11 mouse cellular contexts compared by ENCODE assay signal in genomic region chr2:148171113-148171512, GRCm38 (mm10).
A peak's percentile ranks its signal among the peaks of the same experiment; 100 is the strongest.
DNase-seq lines count a peak whose midpoint lies in the region; ATAC-seq and TF ChIP-seq lines count a peak whose summit lies in the region.
"Had no signal": no experiment of that assay in that cellular context is flagged by ENCODE, and none has a peak within 500 bp of the region (broad histone marks: within the 10 kb centered on the region; RNA-seq: fewer than 3 reads in every experiment).

No protein-coding gene starts in this region.

- peak overlapping the region; percentile 14; the same call in 1 of the 2 replicates for H3K27ac ChIP-seq in intestine, embryonic 16.5 days (ENCODE audit: low read length)
- no peak overlapping the region for H3K27ac ChIP-seq in intestine, embryonic 15.5 days
- peak overlapping the region; percentile 94 for H3K27ac ChIP-seq in heart, adult 2 months
- H3K27ac ChIP-seq in lung, postnatal 0 days (ENCODE audit: low read length): peak overlapping the region; percentile 55
- no peak overlapping the region for H3K27ac ChIP-seq in forebrain, embryonic 16.5 days (ENCODE audit: low read length)
- H3K27ac ChIP-seq: forebrain, embryonic 13.5 days; midbrain, embryonic 15.5 days had no signal

- H3K9ac ChIP-seq in intestine, embryonic 16.5 days (ENCODE audit: low read depth, low read length): no peak overlapping the region
- no peak overlapping the region for H3K9ac ChIP-seq in intestine, embryonic 15.5 days
- H3K9ac ChIP-seq in heart, adult 2 months (ENCODE audit: low read depth, low read length): no peak overlapping the region
- no peak overlapping the region for H3K9ac ChIP-seq in lung, postnatal 0 days (replicated peaks; ENCODE audit: low read depth)
- no peak overlapping the region for H3K9ac ChIP-seq in forebrain, embryonic 16.5 days (replicated peaks; ENCODE audit: low read depth, low read length)
- H3K9ac ChIP-seq: forebrain, embryonic 13.5 days; midbrain, embryonic 15.5 days had no signal

- H3K4me1 ChIP-seq in intestine, embryonic 16.5 days (ENCODE audit: control insufficient read depth, insufficient read depth, low read length): no peaks in the 10 kb centered on the region
- H3K4me1 ChIP-seq in intestine, embryonic 15.5 days (replicated peaks): no peaks in the 10 kb centered on the region
- peaks cover 12% of the 10 kb centered on the region for H3K4me1 ChIP-seq in heart, adult 2 months (ENCODE audit: control insufficient read depth, insufficient read depth, low read length)
- no peaks in the 10 kb centered on the region for H3K4me1 ChIP-seq in lung, postnatal 0 days (ENCODE audit: insufficient read depth, low read depth, low read length)
- no peaks in the 10 kb centered on the region for H3K4me1 ChIP-seq in forebrain, embryonic 16.5 days (replicated peaks; ENCODE audit: control insufficient read depth, insufficient read depth, low read length)
- H3K4me1 ChIP-seq: forebrain, embryonic 13.5 days; midbrain, embryonic 15.5 days had no signal

- H3K4me3 ChIP-seq in intestine, embryonic 16.5 days (ENCODE audit: low read length): no peak overlapping the region
- no peak overlapping the region for H3K4me3 ChIP-seq in intestine, embryonic 15.5 days (replicated peaks)
- H3K4me3 ChIP-seq in heart, adult 2 months: no peak overlapping the region
- H3K4me3 ChIP-seq in lung, postnatal 0 days (ENCODE audit: low read depth, low read length): no peak overlapping the region
- no peak overlapping the region for H3K4me3 ChIP-seq in forebrain, embryonic 16.5 days (replicated peaks; ENCODE audit: low read length)
- H3K4me3 ChIP-seq: forebrain, embryonic 13.5 days; midbrain, embryonic 15.5 days had no signal

- intact Hi-C loops in heart, adult 2 months (cut with DNase I): loop anchor here (1.0 to 5.0 kb wide), 5 partner anchors 22 to 236 kb away; partner anchors contain the start of gene Thbd

- no peak overlapping the region for H3K4me2 ChIP-seq in intestine, embryonic 16.5 days (ENCODE audit: low read depth, low read length)
- no peak overlapping the region for H3K4me2 ChIP-seq in intestine, embryonic 15.5 days (replicated peaks)
- no peak overlapping the region for H3K4me2 ChIP-seq in lung, postnatal 0 days (replicated peaks; ENCODE audit: low read depth, low read length)
- H3K4me2 ChIP-seq in forebrain, embryonic 16.5 days (ENCODE audit: low read length): no peak overlapping the region
- H3K4me2 ChIP-seq: forebrain, embryonic 13.5 days; midbrain, embryonic 15.5 days had no signal

- H3K9me3 ChIP-seq in intestine, embryonic 16.5 days (ENCODE audit: control insufficient read depth, low read length): no peaks in the 10 kb centered on the region
- no peaks in the 10 kb centered on the region for H3K9me3 ChIP-seq in intestine, embryonic 15.5 days
- H3K9me3 ChIP-seq in lung, postnatal 0 days (ENCODE audit: low read length): no peaks in the 10 kb centered on the region
- H3K9me3 ChIP-seq in forebrain, embryonic 16.5 days (ENCODE audit: control insufficient read depth, low read length): no peaks in the 10 kb centered on the region
- H3K9me3 ChIP-seq: forebrain, embryonic 13.5 days; midbrain, embryonic 15.5 days had no signal

- TF ChIP-seq EP300 in heart, adult 2 months (IDR thresholded peaks at IDR 0.05; ENCODE audit: insufficient read depth, low read depth, low read length): peak; percentile 95
- no peak for TF ChIP-seq EP300 in lung, postnatal 0 days (IDR thresholded peaks at IDR 0.05)

- H3K36me3 ChIP-seq in intestine, embryonic 16.5 days (ENCODE audit: control insufficient read depth, insufficient read depth, low read length): no peaks in the 10 kb centered on the region
- no peaks in the 10 kb centered on the region for H3K36me3 ChIP-seq in intestine, embryonic 15.5 days
- H3K36me3 ChIP-seq in heart, adult 2 months (ENCODE audit: control insufficient read depth, insufficient read depth, low read length): peaks cover 10% of the 10 kb centered on the region
- H3K36me3 ChIP-seq in lung, postnatal 0 days (ENCODE audit: insufficient read depth, low read length): no peaks in the 10 kb centered on the region
- no peaks in the 10 kb centered on the region for H3K36me3 ChIP-seq in forebrain, embryonic 16.5 days (ENCODE audit: control insufficient read depth, insufficient read depth)
- H3K36me3 ChIP-seq: midbrain, embryonic 15.5 days had no signal

- TF ChIP-seq POLR2A in heart, adult 2 months (IDR thresholded peaks at IDR 0.05; ENCODE audit: insufficient read depth, low read depth, low read length): no peak; the same call in 1 of the 2 replicates

- DNase-seq in heart, adult 2 months: peak; percentile 56 to 80
- DNase-seq in kidney, adult 8-10 months: peak; percentile 39 to 65
- DNase-seq in lung, postnatal 0 days (ENCODE audit: low spot score): peak; percentile 53
- DNase-seq in layer of hippocampus, postnatal 25 days (ENCODE audit: extremely low spot score in 1 of 2, low spot score in 1 of 2): no peak
- no peak for DNase-seq in urinary bladder, postnatal 25 days (ENCODE audit: low spot score)
- DNase-seq: cerebellum, adult 8-10 months had no signal

- WGBS in intestine, embryonic 16.5 days: 74% methylated on average over 4 of the region's 4 CpGs
- WGBS in intestine, embryonic 15.5 days: 66% methylated on average over 4 of the region's 4 CpGs
- WGBS in heart, adult 2 months: 16% methylated on average over 4 of the region's 4 CpGs
- 39% methylated on average over 4 of the region's 4 CpGs for WGBS in lung, postnatal 0 days
- 81% methylated on average over 4 of the region's 4 CpGs for WGBS in forebrain, embryonic 16.5 days

- no peak for ATAC-seq in intestine, embryonic 16.5 days
- no peak for ATAC-seq in intestine, embryonic 15.5 days
- peak; percentile 85 for ATAC-seq in lung, postnatal 0 days
- ATAC-seq in forebrain, embryonic 16.5 days: no peak
- ATAC-seq: forebrain, embryonic 13.5 days; midbrain, embryonic 15.5 days had no signal

- no peaks in the 10 kb centered on the region for H3K79me2 ChIP-seq in heart, adult 2 months (replicated peaks; ENCODE audit: control insufficient read depth, insufficient read depth, low read length)

- no peaks in the 10 kb centered on the region for H3K27me3 ChIP-seq in intestine, embryonic 16.5 days (replicated peaks; ENCODE audit: control insufficient read depth, insufficient read depth, low read length)
- no peaks in the 10 kb centered on the region for H3K27me3 ChIP-seq in intestine, embryonic 15.5 days (replicated peaks)
- no peaks in the 10 kb centered on the region for H3K27me3 ChIP-seq in heart, adult 2 months (ENCODE audit: control insufficient read depth, insufficient read depth, low read length)
- H3K27me3 ChIP-seq in lung, postnatal 0 days (replicated peaks; ENCODE audit: insufficient read depth, low read length): no peaks in the 10 kb centered on the region
- no peaks in the 10 kb centered on the region for H3K27me3 ChIP-seq in forebrain, embryonic 16.5 days (replicated peaks; ENCODE audit: control insufficient read depth, insufficient read depth, low read length)
- H3K27me3 ChIP-seq: forebrain, embryonic 13.5 days; midbrain, embryonic 15.5 days had no signal

- no peak for TF ChIP-seq CTCF in heart, adult 2 months (IDR thresholded peaks at IDR 0.05)
- no peak for TF ChIP-seq CTCF in lung, postnatal 0 days (IDR thresholded peaks at IDR 0.05)

Comparison
In these comparisons a context has a peak if more than half of its experiments do, and no peak if none do; other contexts are left out.
1. H3K27ac ChIP-seq: peak in intestine, embryonic 16.5 days (single experiment), heart, adult 2 months (single experiment) and lung, postnatal 0 days (single experiment); none in intestine, embryonic 15.5 days (single experiment) and forebrain, embryonic 16.5 days (single experiment).
2. DNase-seq: peak in heart, adult 2 months (2 of 2), kidney, adult 8-10 months (2 of 2) and lung, postnatal 0 days (single experiment); none in layer of hippocampus, postnatal 25 days (0 of 2) and urinary bladder, postnatal 25 days (single experiment).